Mouse (Mus musculus) hindbrain, embryonic 13.5 days (tissue): ENCODE data around the gene Nup107. TPM values are rescaled to one million over a fixed set of nuclear protein-coding genes. Genes with fewer than 3 reads are reported as not detected.

Experiments
- ATAC-seq: fragments of 200-750 bp; cut with Nextera tagmentation; 2 replicates; pipeline ENCODE4 v1.8.0; 2017; ENCODE audit warnings: moderate TSS enrichment; ENCODE audit not compliant: low FRiP score
- H3K27ac ChIP-seq: fragments of 300-500 bp; sonication (generic); 2 replicates; pipeline ENCODE4 v1.5.1; 2015; ENCODE audit warnings: inconsistent platforms, mild to moderate bottlenecking, moderate library complexity
- H3K27me3 ChIP-seq: fragments of 300-500 bp; sonication (generic); 2 replicates; pipeline ENCODE4 v1.6.1; 2015; ENCODE audit warnings: mild to moderate bottlenecking, inconsistent platforms
- H3K36me3 ChIP-seq: fragments of 300-500 bp; sonication (generic); 2 replicates; pipeline ENCODE4 v1.6.1; 2015; ENCODE audit warnings: mild to moderate bottlenecking, inconsistent platforms
- H3K4me1 ChIP-seq: fragments of 300-500 bp; sonication (generic); replicated peaks from 2 replicates; pipeline ENCODE4 v1.6.1; 2015; ENCODE audit warnings: inconsistent platforms
- H3K4me2 ChIP-seq: fragments of 300-500 bp; sonication (generic); 2 replicates; pipeline ENCODE4 v1.6.1; 2015; ENCODE audit warnings: inconsistent platforms, mild to moderate bottlenecking, moderate library complexity
- H3K4me3 ChIP-seq: fragments of 300-500 bp; sonication (generic); 2 replicates; pipeline ENCODE4 v1.5.1; 2015; ENCODE audit warnings: mild to moderate bottlenecking, inconsistent platforms
- H3K9ac ChIP-seq: fragments of 300-500 bp; sonication (generic); 2 replicates; pipeline ENCODE4 v1.6.1; 2015; ENCODE audit warnings: mild to moderate bottlenecking, inconsistent platforms
- H3K9me3 ChIP-seq: fragments of 300-500 bp; sonication (generic); 2 replicates; pipeline ENCODE4 v1.6.1; 2016; ENCODE audit warnings: inconsistent platforms
- WGBS: fragments of 180-500 bp; shearing (Covaris S2); methylation state at CpG from one replicate; pipeline ENCODE4 v1.1.7; 2015; 5-methylcytosine and 5-hydroxymethylcytosine counted together
- polyA plus RNA-seq: library from polyadenylated mRNA; unstranded; fragments of >200 nt; fragmentation: Nextera tagmentation; extraction: Ambion mirVana; gene quantifications from 2 replicates; pipeline ENCODE4 v1.2.1, GENCODE M21; 2015

The Nup107 gene
- polyA plus RNA-seq, 1 experiment from 2014 or later = 42.5 TPM

DNA sequence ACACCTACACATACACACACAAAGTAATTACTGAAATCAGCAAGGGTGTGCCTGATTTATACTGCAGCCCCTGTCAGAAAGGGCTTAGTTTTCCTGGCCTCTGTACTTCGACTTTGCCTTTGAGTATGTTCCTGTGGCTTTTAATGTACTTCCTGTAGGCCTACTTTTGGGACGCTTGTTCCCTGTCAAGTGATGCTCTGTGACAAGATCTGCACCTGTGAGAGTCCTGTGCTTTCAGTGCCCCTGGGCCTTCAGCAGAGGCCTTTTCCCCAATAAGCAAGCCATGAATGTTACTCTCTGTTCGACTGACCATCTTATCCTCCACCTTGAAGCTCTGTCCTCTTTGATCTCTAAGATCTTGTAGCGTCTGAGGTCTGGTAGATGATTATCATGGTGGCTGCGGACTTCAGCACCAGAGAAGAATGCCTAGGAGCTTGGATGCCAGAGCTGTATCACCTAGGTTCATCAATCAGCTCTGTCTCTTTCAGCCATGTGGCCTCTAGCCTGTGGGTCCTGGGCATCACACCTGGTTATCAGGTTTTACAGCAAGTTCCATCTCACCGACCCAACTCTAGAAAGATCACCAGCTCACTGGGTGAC, 6.0 kb upstream of the Nup107 start:
- no peak overlapping the region for H3K9ac ChIP-seq
- ATAC-seq = no peak
- H3K4me3 ChIP-seq = no peak overlapping the region
- H3K4me1 ChIP-seq = no peaks in the 10 kb centered on the region
- 91% methylated on average over 6 of the region's 6 CpGs for WGBS
- H3K9me3 ChIP-seq = no peaks in the 10 kb centered on the region
- H3K27ac ChIP-seq = no peak overlapping the region
- H3K4me2 ChIP-seq = no peak overlapping the region
- H3K27me3 ChIP-seq = no peaks in the 10 kb centered on the region
- H3K36me3 ChIP-seq = no peaks in the 10 kb centered on the region

DNA sequence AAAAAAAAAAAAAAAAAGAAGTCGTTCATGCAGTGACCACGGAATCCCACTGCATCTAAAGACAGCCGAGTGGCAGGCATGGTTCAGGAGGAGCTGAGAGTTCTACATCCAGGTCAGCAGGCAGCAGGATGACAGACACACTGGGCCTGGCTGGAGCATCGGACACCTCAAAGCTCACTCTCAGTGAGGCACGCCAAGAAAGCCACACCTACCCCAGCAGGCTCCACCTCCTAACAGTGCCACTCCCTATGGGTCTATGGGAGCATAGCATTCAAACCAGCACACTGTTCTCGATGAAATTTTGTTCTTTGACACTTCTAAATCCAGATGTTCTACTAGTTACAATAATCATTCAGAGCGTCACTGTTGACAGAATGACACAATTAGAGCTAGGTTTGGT, 5.2 kb upstream of the Nup107 start:
- WGBS = 76% methylated on average over 7 of the region's 7 CpGs
- H3K9me3 ChIP-seq = no peaks in the 10 kb centered on the region
- no peak overlapping the region for H3K4me3 ChIP-seq
- H3K27ac ChIP-seq = no peak overlapping the region
- H3K36me3 ChIP-seq = no peaks in the 10 kb centered on the region
- no peak overlapping the region for H3K9ac ChIP-seq
- H3K27me3 ChIP-seq = no peaks in the 10 kb centered on the region
- peaks cover 6% of the 10 kb centered on the region for H3K4me1 ChIP-seq
- no peak overlapping the region for H3K4me2 ChIP-seq
- no peak for ATAC-seq

DNA sequence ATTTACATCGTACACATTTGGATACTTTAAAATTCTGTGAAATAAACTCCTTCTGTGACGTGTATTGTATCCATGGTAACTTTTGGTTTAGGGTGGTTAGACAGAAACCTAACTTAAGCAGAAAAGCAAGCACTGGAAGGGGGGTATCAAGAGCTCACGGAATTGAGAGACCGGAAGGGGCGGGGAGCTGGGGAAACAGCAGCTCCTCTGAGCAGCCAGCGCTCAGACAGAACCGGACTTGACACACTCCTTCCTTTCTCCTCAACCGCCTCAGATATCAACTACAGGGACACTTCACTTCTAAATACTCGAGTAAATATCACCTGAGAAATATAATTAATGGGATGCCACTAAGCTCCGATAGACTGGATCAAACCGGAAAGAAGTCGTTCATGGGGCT, 4.6 kb upstream of the Nup107 start:
- H3K27ac ChIP-seq = no peak overlapping the region
- no peaks in the 10 kb centered on the region for H3K27me3 ChIP-seq
- no peaks in the 10 kb centered on the region for H3K36me3 ChIP-seq
- H3K4me2 ChIP-seq = no peak overlapping the region
- WGBS = 93% methylated on average over 12 of the region's 12 CpGs
- peaks cover 6% of the 10 kb centered on the region for H3K4me1 ChIP-seq
- H3K9me3 ChIP-seq = no peaks in the 10 kb centered on the region
- no peak for ATAC-seq
- H3K9ac ChIP-seq = no peak overlapping the region
- no peak overlapping the region for H3K4me3 ChIP-seq

DNA sequence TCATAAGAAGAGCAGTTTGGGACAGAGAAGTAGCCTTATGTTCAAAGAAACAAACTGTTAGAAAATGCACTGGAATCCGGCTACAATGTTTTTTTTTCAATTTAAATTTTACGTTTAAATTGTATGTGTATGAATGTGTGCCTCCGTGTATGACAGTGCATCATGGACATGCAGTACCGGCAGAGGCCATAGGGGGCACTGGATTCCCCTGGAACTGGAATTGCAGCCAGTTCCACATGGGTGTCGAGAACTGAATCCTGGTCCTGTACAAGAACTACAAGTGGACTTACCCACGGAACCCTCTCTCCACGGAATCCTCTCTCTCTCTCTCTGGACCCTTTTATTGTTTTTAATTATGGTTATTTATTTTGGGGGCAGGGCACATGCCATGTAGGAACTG, 3.7 kb upstream of the Nup107 start:
- Histone ChIP-seq H3K4me2 (no peak overlapping the region), H3K27me3 (no peaks in the 10 kb centered on the region), H3K4me1 (peaks cover 15% of the 10 kb centered on the region), H3K27ac (no peak overlapping the region), H3K9ac (no peak overlapping the region), H3K9me3 (no peaks in the 10 kb centered on the region), H3K36me3 (no peaks in the 10 kb centered on the region), H3K4me3 (no peak overlapping the region)
- ATAC-seq = no peak
- 92% methylated on average over 7 of the region's 7 CpGs for WGBS

DNA sequence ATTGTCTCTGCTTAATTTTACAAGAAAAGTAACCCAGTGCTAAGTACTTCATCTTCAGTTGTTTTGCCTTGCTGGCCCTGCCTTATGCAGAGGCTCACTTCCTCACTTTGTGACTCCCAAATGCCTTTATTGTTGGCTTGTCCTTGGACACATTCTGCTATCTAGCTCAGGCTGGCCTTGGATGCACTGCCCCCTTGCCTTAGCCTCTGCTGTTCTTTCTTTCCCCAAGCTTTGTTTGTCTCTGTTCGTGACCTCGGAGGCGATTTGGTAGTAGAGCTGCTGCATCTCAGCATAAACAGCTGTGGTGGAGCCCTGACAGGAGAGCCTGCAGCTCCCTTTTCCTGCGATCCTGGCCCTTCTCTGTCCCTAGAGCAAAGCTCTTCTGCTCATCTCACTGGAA, 2.7 kb upstream of the Nup107 start:
- no peaks in the 10 kb centered on the region for H3K36me3 ChIP-seq
- H3K4me2 ChIP-seq = no peak overlapping the region
- H3K4me3 ChIP-seq = no peak overlapping the region
- 77% methylated on average over 4 of the region's 4 CpGs for WGBS
- no peak overlapping the region for H3K27ac ChIP-seq
- H3K9ac ChIP-seq = no peak overlapping the region
- no peaks in the 10 kb centered on the region for H3K9me3 ChIP-seq
- no peak for ATAC-seq
- H3K27me3 ChIP-seq = no peaks in the 10 kb centered on the region
- peaks cover 20% of the 10 kb centered on the region for H3K4me1 ChIP-seq

DNA sequence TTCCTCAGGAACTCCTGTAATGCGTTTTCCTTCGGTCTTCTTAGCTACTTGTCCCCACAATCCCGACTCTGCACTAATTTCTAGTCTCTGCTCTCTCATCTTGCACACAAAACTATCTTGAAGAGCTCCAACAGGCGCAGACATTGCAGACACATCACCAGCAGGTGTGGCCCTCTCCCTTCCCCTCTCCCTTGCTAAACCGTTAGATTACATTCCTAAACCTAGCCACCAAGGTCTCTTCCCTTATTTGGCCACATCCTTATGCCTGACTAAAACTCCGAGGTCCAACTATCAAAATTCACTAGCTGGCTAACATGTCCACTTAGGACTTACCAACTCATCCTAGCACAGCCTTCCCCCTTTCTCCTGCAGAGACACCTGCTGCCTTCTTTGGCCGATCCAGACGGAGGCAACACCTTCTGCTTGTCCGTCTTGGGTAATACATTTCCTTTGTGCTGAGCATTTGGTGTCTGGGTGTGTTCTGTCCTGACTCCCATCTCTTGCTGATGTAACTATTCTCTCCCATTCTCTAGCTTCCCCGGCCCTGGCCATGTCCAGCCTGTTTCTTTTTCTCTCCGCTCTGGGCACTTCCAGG, 1.0 kb upstream of the Nup107 start:
- peaks cover 20% of the 10 kb centered on the region for H3K4me1 ChIP-seq
- H3K27ac ChIP-seq = 0 out of 2 replicates have a peak overlapping the region, but pooled peaks have one; percentile 72
- H3K9ac ChIP-seq = no peak overlapping the region
- H3K27me3 ChIP-seq = no peaks in the 10 kb centered on the region
- H3K9me3 ChIP-seq = no peaks in the 10 kb centered on the region
- peak overlapping the region; percentile 58 for H3K4me2 ChIP-seq
- 83% methylated on average over 11 of the region's 11 CpGs for WGBS
- H3K4me3 ChIP-seq = peak overlapping the region; percentile 87
- ATAC-seq = no peak
- H3K36me3 ChIP-seq = no peaks in the 10 kb centered on the region

DNA sequence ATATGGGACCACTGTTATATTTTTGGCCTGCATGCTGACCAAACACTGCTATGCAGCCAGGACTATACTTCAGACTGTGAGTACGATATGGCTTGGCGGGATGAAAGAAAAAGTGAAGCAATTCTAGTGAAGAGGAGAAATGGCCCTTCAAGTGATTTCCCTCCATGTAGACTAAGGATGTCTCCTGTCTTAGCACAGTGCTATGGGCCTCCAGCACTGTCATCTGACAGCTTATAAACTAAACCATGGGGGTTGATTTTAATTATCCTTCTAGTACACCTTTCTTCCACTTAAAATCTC, 1.4 kb downstream of the Nup107 start:
- H3K9me3 ChIP-seq = no peaks in the 10 kb centered on the region
- 96% methylated on average over 2 of the region's 2 CpGs for WGBS
- H3K4me3 ChIP-seq = peak overlapping the region; percentile 87; the same call in 1 of the 2 replicates
- peaks cover 20% of the 10 kb centered on the region for H3K4me1 ChIP-seq
- peak overlapping the region; percentile 84; the same call in 1 of the 2 replicates for H3K9ac ChIP-seq
- ATAC-seq = no peak
- no peaks in the 10 kb centered on the region for H3K27me3 ChIP-seq
- H3K36me3 ChIP-seq = peaks cover 20% of the 10 kb centered on the region
- peak overlapping the region; percentile 80 for H3K4me2 ChIP-seq
- H3K27ac ChIP-seq = no peak overlapping the region

DNA sequence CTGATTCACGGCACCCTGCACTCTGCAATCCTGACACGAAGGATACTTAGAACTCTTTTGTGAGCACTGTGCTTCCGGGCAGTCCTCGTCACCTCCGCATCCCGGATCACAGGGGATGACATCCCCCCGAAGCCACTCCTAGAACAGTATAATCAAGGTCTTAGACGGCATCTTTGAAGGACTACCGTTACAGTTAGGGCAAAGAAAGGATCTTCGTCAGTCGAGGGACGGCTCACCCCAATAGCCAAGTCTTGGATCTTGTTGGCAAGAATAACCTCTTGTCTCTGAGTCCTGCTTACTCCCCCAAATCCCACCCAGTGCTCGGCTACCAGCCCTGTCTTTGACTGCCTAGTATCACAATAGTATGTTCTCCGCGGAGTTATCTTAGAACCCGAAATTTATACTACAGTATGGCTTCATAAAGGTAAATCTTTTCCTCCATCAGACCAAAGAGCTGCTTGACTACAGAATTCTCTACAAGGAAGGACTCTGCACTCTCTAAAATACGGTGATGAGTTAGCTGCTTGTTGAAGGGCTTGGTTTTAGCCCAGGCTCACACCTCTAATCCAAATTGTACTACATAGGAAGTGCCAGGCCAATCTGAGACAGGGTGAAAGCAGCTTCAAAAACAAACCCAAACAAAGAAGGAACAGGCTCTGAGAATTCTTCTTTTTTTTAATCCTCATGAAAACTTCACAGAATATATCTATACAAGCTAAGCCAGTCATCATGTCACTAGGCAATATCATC, 1.9 kb downstream of the Nup107 start:
- H3K4me1 ChIP-seq = peaks cover 20% of the 10 kb centered on the region
- no peak overlapping the region for H3K4me3 ChIP-seq
- H3K9me3 ChIP-seq = no peaks in the 10 kb centered on the region
- H3K9ac ChIP-seq = no peak overlapping the region
- WGBS = 97% methylated on average over 17 of the region's 17 CpGs
- H3K36me3 ChIP-seq = peaks cover 25% of the 10 kb centered on the region
- no peak overlapping the region for H3K4me2 ChIP-seq
- no peak for ATAC-seq
- H3K27ac ChIP-seq = no peak overlapping the region
- no peaks in the 10 kb centered on the region for H3K27me3 ChIP-seq

DNA sequence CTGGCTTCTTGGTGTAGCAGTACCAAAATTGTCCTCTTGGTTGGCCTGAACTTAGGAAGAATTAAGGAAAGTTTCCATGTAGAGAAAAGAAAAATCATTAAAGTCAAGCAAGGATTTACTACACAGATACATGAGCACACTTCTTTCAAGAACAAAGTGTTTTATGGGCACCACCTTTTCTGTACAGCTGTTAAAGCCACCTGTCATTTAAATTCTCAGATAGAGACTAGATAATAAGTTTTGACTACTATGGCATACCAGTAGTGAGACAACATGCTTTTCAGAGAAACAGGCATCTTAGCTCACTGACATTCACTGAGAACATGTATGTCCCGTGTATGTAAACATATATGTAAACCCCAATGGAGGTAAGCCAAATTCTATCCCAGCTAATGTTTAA, 2.5 kb downstream of the Nup107 start:
- Histone ChIP-seq H3K9ac (no peak overlapping the region), H3K36me3 (peaks cover 30% of the 10 kb centered on the region), H3K9me3 (no peaks in the 10 kb centered on the region), H3K27me3 (no peaks in the 10 kb centered on the region), H3K4me3 (no peak overlapping the region), H3K4me2 (no peak overlapping the region), H3K4me1 (peaks cover 20% of the 10 kb centered on the region), H3K27ac (no peak overlapping the region)
- 100% methylated on average over 1 of the region's 1 CpGs for WGBS
- no peak for ATAC-seq

DNA sequence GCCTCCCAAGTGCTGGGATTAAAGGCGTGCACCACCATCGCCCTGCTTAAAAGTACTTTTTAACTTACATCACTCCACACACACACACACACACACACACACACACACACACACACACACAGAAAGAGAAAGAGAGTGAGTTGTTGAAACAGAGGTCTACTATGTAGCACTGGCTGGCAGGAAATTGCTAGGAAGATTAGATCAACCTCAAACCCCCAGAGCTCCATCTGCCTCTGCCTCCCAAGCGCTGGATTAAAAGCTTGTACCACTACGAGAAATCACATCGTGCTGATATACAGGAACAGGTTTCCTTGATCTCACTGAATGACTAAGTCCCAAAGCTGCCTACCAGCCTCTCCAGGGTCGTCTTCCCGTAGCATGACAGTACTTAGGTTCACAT, 7.9 kb downstream of the Nup107 start:
- H3K9me3 ChIP-seq = no peaks in the 10 kb centered on the region
- H3K9ac ChIP-seq = no peak overlapping the region
- H3K4me3 ChIP-seq = no peak overlapping the region
- WGBS = 94% methylated on average over 7 of the region's 7 CpGs
- peaks cover 74% of the 10 kb centered on the region for H3K36me3 ChIP-seq
- H3K4me1 ChIP-seq = no peaks in the 10 kb centered on the region
- H3K27ac ChIP-seq = no peak overlapping the region
- ATAC-seq = no peak
- no peaks in the 10 kb centered on the region for H3K27me3 ChIP-seq
- H3K4me2 ChIP-seq = no peak overlapping the region

DNA sequence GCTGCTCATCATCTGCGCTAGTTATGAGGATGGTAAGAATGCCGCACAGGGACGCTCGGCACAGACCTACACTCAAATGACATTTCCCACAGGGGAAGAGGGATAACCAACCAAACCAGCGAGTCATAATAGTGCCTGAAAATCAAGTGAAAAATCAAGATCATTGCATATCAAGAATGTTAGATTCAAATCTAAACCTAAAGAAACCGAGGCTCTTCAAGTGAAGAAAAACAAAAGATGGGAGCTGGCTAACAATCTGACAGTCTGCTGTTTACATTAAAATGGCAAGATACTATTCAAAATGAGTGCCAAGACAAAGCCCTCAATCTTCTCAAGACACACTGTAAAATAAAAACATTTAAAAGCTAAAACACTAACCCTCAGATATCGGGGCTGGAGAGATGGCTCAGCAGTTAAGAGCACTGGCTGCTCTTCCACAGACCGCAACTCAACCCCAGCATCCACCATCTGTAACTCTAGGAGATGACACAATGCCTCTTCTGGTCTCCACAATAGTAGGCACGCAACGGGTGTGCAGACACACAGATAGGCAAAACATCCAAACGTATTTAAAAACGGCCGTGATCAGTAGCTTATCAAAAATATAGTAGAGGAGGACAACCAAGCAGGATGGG, 8.6 kb downstream of the Nup107 start:
- H3K27me3 ChIP-seq = no peaks in the 10 kb centered on the region
- 96% methylated on average over 13 of the region's 13 CpGs for WGBS
- H3K27ac ChIP-seq = no peak overlapping the region
- no peak for ATAC-seq
- peaks cover 78% of the 10 kb centered on the region for H3K36me3 ChIP-seq
- no peak overlapping the region for H3K4me3 ChIP-seq
- no peaks in the 10 kb centered on the region for H3K9me3 ChIP-seq
- no peak overlapping the region for H3K9ac ChIP-seq
- no peak overlapping the region for H3K4me2 ChIP-seq
- no peaks in the 10 kb centered on the region for H3K4me1 ChIP-seq

DNA sequence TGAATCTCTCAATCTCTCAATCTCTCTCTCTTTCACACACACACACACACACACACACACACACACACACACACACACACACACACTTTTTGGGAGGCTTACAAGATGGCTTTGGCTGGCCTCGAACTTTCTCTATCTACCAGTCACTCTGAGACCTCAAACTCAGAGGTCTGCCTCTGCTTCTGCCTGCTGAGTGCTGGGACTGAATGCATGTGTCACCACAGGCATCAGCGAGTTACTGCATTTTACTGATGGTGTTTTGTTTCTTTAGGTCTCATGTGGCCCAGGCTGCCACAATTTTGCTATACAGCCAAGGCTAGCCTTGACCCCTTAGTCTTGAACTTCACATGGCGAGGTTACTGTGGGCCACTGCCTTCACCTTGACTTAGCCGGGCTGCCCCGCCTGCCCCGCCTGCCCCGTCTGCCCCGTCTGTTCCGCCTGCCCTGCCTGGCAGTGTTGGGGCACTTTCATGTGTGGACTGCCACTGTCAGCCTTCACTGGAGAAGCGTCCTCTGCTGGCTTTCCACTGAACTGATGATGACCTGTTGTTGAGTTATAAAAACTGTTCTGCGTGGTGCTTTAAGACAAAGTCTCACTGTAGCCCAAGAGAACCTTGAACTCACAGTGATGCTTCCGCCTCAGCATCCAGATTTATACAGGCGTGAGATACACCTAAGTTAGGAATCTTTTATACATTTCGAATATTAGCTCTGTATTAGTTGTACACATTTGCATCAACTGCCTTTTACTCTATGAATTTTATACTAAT, 9.8 kb downstream of the Nup107 start:
- H3K36me3 ChIP-seq = peaks cover 86% of the 10 kb centered on the region
- 95% methylated on average over 14 of the region's 14 CpGs for WGBS

More for the DNA sequence above, 9.8 kb downstream of the Nup107 start:
- no peak overlapping the region for H3K27ac ChIP-seq
- H3K4me2 ChIP-seq = no peak overlapping the region
- H3K4me3 ChIP-seq = no peak overlapping the region
- no peaks in the 10 kb centered on the region for H3K27me3 ChIP-seq
- H3K4me1 ChIP-seq = no peaks in the 10 kb centered on the region
- H3K9me3 ChIP-seq = no peaks in the 10 kb centered on the region
- no peak overlapping the region for H3K9ac ChIP-seq
- ATAC-seq = no peak
